Mouse (Mus musculus) forebrain, embryonic 11.5 days (tissue): ENCODE measurements around the gene Pi16. TPM values are rescaled to one million over a fixed set of nuclear protein-coding genes. Genes with fewer than 3 reads are reported as not detected.
A peak's percentile ranks its signal among the peaks of the same experiment; 100 is the strongest.

Experiments
- ATAC-seq: fragments of 200-750 bp; cut with Nextera tagmentation; replicated peaks from 2 replicates; pipeline ENCODE4 v1.8.0; 2017; ENCODE audit warnings: moderate TSS enrichment; ENCODE audit not compliant: low FRiP score
- DNase-seq: peaks from one replicate; pipeline ENCODE4 v3.0.0-alpha.2; 2017; ENCODE audit warnings: low spot score
- H3K27ac ChIP-seq: fragments of 300-500 bp; sonication (generic); 2 replicates; pipeline ENCODE4 v1.5.1; 2014; ENCODE audit warnings: low read depth, low read length
- H3K27me3 ChIP-seq: fragments of 300-500 bp; sonication (generic); 2 replicates; pipeline ENCODE4 v1.6.1; 2014; ENCODE audit warnings: mild to moderate bottlenecking, low read length, mixed read lengths; ENCODE audit not compliant: control insufficient read depth, insufficient read depth
- H3K36me3 ChIP-seq: fragments of 300-500 bp; sonication (generic); 2 replicates; pipeline ENCODE4 v1.6.1; 2014; ENCODE audit warnings: mild to moderate bottlenecking, low read length, moderate library complexity, mixed read lengths; ENCODE audit not compliant: control insufficient read depth, insufficient read depth
- H3K4me1 ChIP-seq: fragments of 300-500 bp; sonication (generic); replicated peaks from 2 replicates; pipeline ENCODE4 v1.6.1; 2014; ENCODE audit warnings: low read length, mixed read lengths; ENCODE audit not compliant: control insufficient read depth, insufficient read depth
- H3K4me2 ChIP-seq: fragments of 300-500 bp; sonication (generic); 2 replicates; pipeline ENCODE4 v1.6.1; 2014; ENCODE audit warnings: low read depth, mild to moderate bottlenecking, low read length, moderate library complexity, mixed read lengths; ENCODE audit not compliant: severe bottlenecking
- H3K4me3 ChIP-seq: fragments of 300-500 bp; sonication (generic); 2 replicates; pipeline ENCODE4 v1.5.1; 2014; ENCODE audit warnings: low read depth, low read length
- H3K9ac ChIP-seq: fragments of 300-500 bp; sonication (generic); 2 replicates; pipeline ENCODE4 v1.6.1; 2014; ENCODE audit warnings: low read length
- H3K9me3 ChIP-seq: fragments of 300-500 bp; sonication (generic); 2 replicates; pipeline ENCODE4 v1.6.1; 2016; ENCODE audit warnings: low read length, mixed read lengths; ENCODE audit not compliant: control insufficient read depth
- WGBS: fragments of 180-500 bp; shearing (Covaris S2); extraction: QIAGEN DNeasy Blood & Tissue Kit; methylation state at CpG from one replicate; pipeline ENCODE4 v1.1.7; 2014; 5-methylcytosine and 5-hydroxymethylcytosine counted together
- polyA plus RNA-seq: library from polyadenylated mRNA; unstranded; fragments of >200 nt; fragmentation: Nextera tagmentation; extraction: Ambion mirVana; gene quantifications from 2 replicates; pipeline ENCODE4 v1.2.1, GENCODE M21; 2014

Pi16 gene
- polyA plus RNA-seq, 1 experiment from 2014 or later: 0.59 TPM

GRCm38 (mm10) chr17:29319476-29319875, 2.0 kb downstream of the Pi16 start:
- DNase-seq (no peak), ATAC-seq (no peak)
- H3K27ac ChIP-seq: no peak overlapping the region
- 85% methylated on average over 7 of the region's 7 CpGs for WGBS
- no peaks in the 10 kb centered on the region for H3K36me3 ChIP-seq
- no peaks in the 10 kb centered on the region for H3K4me1 ChIP-seq
- H3K9ac ChIP-seq: no peak overlapping the region
- H3K9me3 ChIP-seq: no peaks in the 10 kb centered on the region
- H3K4me3 ChIP-seq: no peak overlapping the region
- peaks cover 24% of the 10 kb centered on the region for H3K27me3 ChIP-seq
- H3K4me2 ChIP-seq: no peak overlapping the region

- no peaks in the 10 kb centered on the region for H3K36me3 ChIP-seq
- H3K4me1 ChIP-seq: no peaks in the 10 kb centered on the region
- DNase-seq (no peak), ATAC-seq (no peak)
- no peak overlapping the region for H3K9ac ChIP-seq
- no peak overlapping the region for H3K27ac ChIP-seq
- no peak overlapping the region for H3K4me2 ChIP-seq
- WGBS: 76% methylated on average over 8 of the region's 8 CpGs
- H3K27me3 ChIP-seq: peaks cover 24% of the 10 kb centered on the region
- H3K4me3 ChIP-seq: no peak overlapping the region
- no peaks in the 10 kb centered on the region for H3K9me3 ChIP-seq
Observed at GRCm38 (mm10) chr17:29319881-29320639, 2.6 kb downstream of the Pi16 start.

GRCm38 (mm10) chr17:29321765-29322602, 4.5 kb downstream of the Pi16 start:
- Histone ChIP-seq H3K9me3 (no peaks in the 10 kb centered on the region), H3K4me3 (no peak overlapping the region), H3K27me3 (peaks cover 24% of the 10 kb centered on the region), H3K4me2 (peak overlapping the region; percentile 19; the same call in 1 of the 2 replicates), H3K36me3 (no peaks in the 10 kb centered on the region), H3K27ac (no peak overlapping the region), H3K9ac (no peak overlapping the region), H3K4me1 (peaks cover 12% of the 10 kb centered on the region)
- 8% methylated on average over 41 of the region's 41 CpGs for WGBS
- ATAC-seq: no peak
- DNase-seq: peak; percentile 69

- 9% methylated on average over 18 of the region's 18 CpGs for WGBS
- Histone ChIP-seq H3K4me1 (peaks cover 18% of the 10 kb centered on the region), H3K36me3 (no peaks in the 10 kb centered on the region), H3K27me3 (peaks cover 24% of the 10 kb centered on the region), H3K4me2 (peak overlapping the region; percentile 19; the same call in 1 of the 2 replicates), H3K4me3 (no peak overlapping the region), H3K9ac (no peak overlapping the region), H3K9me3 (no peaks in the 10 kb centered on the region), H3K27ac (no peak overlapping the region)
- ATAC-seq (no peak), DNase-seq (peak; percentile 64)
Observed at GRCm38 (mm10) chr17:29322603-29322962, 5.1 kb downstream of the Pi16 start.

GRCm38 (mm10) chr17:29323625-29324024, 6.1 kb downstream of the Pi16 start:
- Histone ChIP-seq H3K9me3 (no peaks in the 10 kb centered on the region), H3K27ac (no peak overlapping the region), H3K4me3 (no peak overlapping the region), H3K4me1 (peaks cover 18% of the 10 kb centered on the region), H3K36me3 (no peaks in the 10 kb centered on the region), H3K27me3 (peaks cover 24% of the 10 kb centered on the region), H3K4me2 (no peak overlapping the region), H3K9ac (no peak overlapping the region)
- DNase-seq (no peak), ATAC-seq (no peak)
- WGBS: 93% methylated on average over 3 of the region's 3 CpGs

GRCm38 (mm10) chr17:29325831-29326230, 8.4 kb downstream of the Pi16 start:
- ATAC-seq (no peak), DNase-seq (no peak)
- no peak overlapping the region for H3K27ac ChIP-seq
- H3K4me3 ChIP-seq: peak overlapping the region; percentile 33; the same call in 1 of the 2 replicates
- WGBS: 31% methylated on average over 13 of the region's 13 CpGs
- H3K4me2 ChIP-seq: peak overlapping the region; percentile 61; the same call in 1 of the 2 replicates
- H3K36me3 ChIP-seq: no peaks in the 10 kb centered on the region; the same call in 1 of the 2 replicates
- no peaks in the 10 kb centered on the region for H3K9me3 ChIP-seq
- H3K4me1 ChIP-seq: peaks cover 18% of the 10 kb centered on the region
- H3K9ac ChIP-seq: peak overlapping the region; percentile 70
- peaks cover 19% of the 10 kb centered on the region for H3K27me3 ChIP-seq

- H3K4me3 ChIP-seq: peak overlapping the region; percentile 33
- H3K4me1 ChIP-seq: peaks cover 21% of the 10 kb centered on the region
- H3K9me3 ChIP-seq: no peaks in the 10 kb centered on the region
- peak overlapping the region; percentile 70 for H3K9ac ChIP-seq
- ATAC-seq (peak; percentile 68), DNase-seq (peak; percentile 78)
- 6% methylated on average over 52 of the region's 52 CpGs for WGBS
- peaks cover 11% of the 10 kb centered on the region for H3K27me3 ChIP-seq
- H3K4me2 ChIP-seq: peak overlapping the region; percentile 61
- no peaks in the 10 kb centered on the region; the same call in 1 of the 2 replicates for H3K36me3 ChIP-seq
- H3K27ac ChIP-seq: peak overlapping the region; percentile 34; the same call in 1 of the 2 replicates
Observed at GRCm38 (mm10) chr17:29326531-29327529, 9.3 kb downstream of the Pi16 start.

GRCm38 (mm10) chr17:29327691-29328090, 10.2 kb downstream of the Pi16 start:
- no peak overlapping the region for H3K4me2 ChIP-seq
- ATAC-seq: no peak

More at GRCm38 (mm10) chr17:29327691-29328090, 10.2 kb downstream of the Pi16 start:
- H3K4me3 ChIP-seq: no peak overlapping the region
- H3K27me3 ChIP-seq: peaks cover 2% of the 10 kb centered on the region
- H3K9me3 ChIP-seq: no peaks in the 10 kb centered on the region
- DNase-seq: no peak
- no peak overlapping the region for H3K27ac ChIP-seq
- H3K36me3 ChIP-seq: no peaks in the 10 kb centered on the region; the same call in 1 of the 2 replicates
- no peak overlapping the region; the same call in 1 of the 2 replicates for H3K9ac ChIP-seq
- 75% methylated on average over 9 of the region's 9 CpGs for WGBS
- H3K4me1 ChIP-seq: peaks cover 21% of the 10 kb centered on the region
